Mouse (Mus musculus): Measurements from ENCODE around the gene Col9a2. TPM values are rescaled to one million over a fixed set of nuclear protein-coding genes. Genes with fewer than 3 reads are reported as not detected.

Gene Col9a2
- polyA plus RNA-seq, 1 experiment, result 7.2 TPM

- no peak for DNase-seq (ENCODE audit: extremely low spot score in 1 of 2, low spot score in 1 of 2)
Observed at GRCm38 (mm10) chr4:121074250-121074649, 35.1 kb downstream of the Col9a2 start.

- DNase-seq (ENCODE audit: extremely low spot score in 1 of 2, low spot score in 1 of 2), result no peak
Observed at GRCm38 (mm10) chr4:121077915-121078646, 38.9 kb downstream of the Col9a2 start.

GRCm38 (mm10) chr4:121080395-121080794 is 41.2 kb downstream of the Col9a2 start:
- no peak for DNase-seq (ENCODE audit: extremely low spot score in 1 of 2, low spot score in 1 of 2)

- DNase-seq (ENCODE audit: extremely low spot score in 1 of 2, low spot score in 1 of 2), result no peak
Observed at GRCm38 (mm10) chr4:121084506-121084905, 45.3 kb downstream of the Col9a2 start.

GRCm38 (mm10) chr4:121088696-121089095 is 49.5 kb downstream of the Col9a2 start:
- no peak for DNase-seq (ENCODE audit: extremely low spot score in 1 of 2, low spot score in 1 of 2)

GRCm38 (mm10) chr4:121090211-121090610 is 51.0 kb downstream of the Col9a2 start:
- no peak for DNase-seq (ENCODE audit: extremely low spot score in 1 of 2, low spot score in 1 of 2)

GRCm38 (mm10) chr4:121097650-121098378 is 58.6 kb downstream of the Col9a2 start, which contains the start of gene Zmpste24:
TSS of gene Zmpste24 (minus strand) at chr4:121098241.
- peak; percentile 82 to 95 for DNase-seq (ENCODE audit: extremely low spot score in 1 of 2, low spot score in 1 of 2)

GRCm38 (mm10) chr4:121103304-121103703 is 64.1 kb downstream of the Col9a2 start:
- DNase-seq (ENCODE audit: extremely low spot score in 1 of 2, low spot score in 1 of 2), result peak; percentile 74 to 76

Other genes with a start within 250 kb of the Col9a2 start
- gene Nfyc, start 207.8 kb upstream of the Col9a2 start, polyA plus RNA-seq (2012; rRNA removed), result 107 and 119 TPM in 2 replicates
- 56.3 and 62.0 TPM in 2 replicates for gene Rims3, start 184.6 kb upstream of the Col9a2 start, polyA plus RNA-seq (2012; rRNA removed)
- gene Exo5, start 114.4 kb upstream of the Col9a2 start, polyA plus RNA-seq (2012; rRNA removed), result 11.3 and 12.7 TPM in 2 replicates
- gene Zfp69, start 87.7 kb upstream of the Col9a2 start, polyA plus RNA-seq (2012; rRNA removed), result 1.7 and 2.0 TPM in 2 replicates
- 96.8 and 103 TPM in 2 replicates for gene Smap2, start 22.1 kb upstream of the Col9a2 start, polyA plus RNA-seq (2012; rRNA removed)
- 22.1 and 22.6 TPM in 2 replicates for gene Zmpste24, start 58.9 kb downstream of the Col9a2 start, polyA plus RNA-seq (2012; rRNA removed)
- not detected in 2 replicates for gene Tmco2, start 69.8 kb downstream of the Col9a2 start, polyA plus RNA-seq (2012; rRNA removed)
- gene Rlf, start 175.7 kb downstream of the Col9a2 start, polyA plus RNA-seq (2012; rRNA removed), result 14.5 and 16.1 TPM in 2 replicates

Data from frontal cortex, adult 2 months (tissue).